Mouse (Mus musculus) gastrocnemius, adult 2 months (tissue): ENCODE measurements around the gene Dgkz. TPM values are rescaled to one million over a fixed set of nuclear protein-coding genes. Genes with fewer than 3 reads are reported as not detected.

Source experiments
- DNase-seq: peaks from one replicate; pipeline ENCODE4 v3.0.0; 2022
- H3K27ac ChIP-seq: fragments of 200-600 bp; 2 replicates; pipeline ENCODE4 v1.8.1; 2022; ENCODE audit warnings: mild to moderate bottlenecking
- H3K4me3 ChIP-seq: fragments of 200-600 bp; 2 replicates; pipeline ENCODE4 v1.8.1; 2022; ENCODE audit warnings: mild to moderate bottlenecking, moderate library complexity
- CTCF ChIP-seq: fragments of 200-600 bp; IDR thresholded peaks from 2 replicates; pipeline ENCODE4 v1.8.1; 2022; ENCODE audit warnings: antibody characterized with exemption, mild to moderate bottlenecking, moderate library complexity
- intact Hi-C: fragments of 180-260 bp; cut with DNase I; formaldehyde crosslinking; loops from one replicate; pipeline ENCODE4 v1.15.1; 2025
- total RNA-seq, 2 experiments: library from RNA; stranded (reverse); gene quantifications; 2 replicates each; pipeline ENCODE4 v1.2.3; 2021

Dgkz gene
- total RNA-seq, 2 experiments from 2014 or later, result 33.7 to 37.5 TPM

GRCm38 (mm10) chr2:91955121-91955591, 20.5 kb downstream of the Dgkz start:
- intact Hi-C loops, result no loop called here
- H3K27ac ChIP-seq, result peak overlapping the region; percentile 82
- no peak for DNase-seq
- H3K4me3 ChIP-seq, result no peak overlapping the region
- no peak for TF ChIP-seq CTCF

- peak overlapping the region; percentile 82 for H3K27ac ChIP-seq
- peak; percentile 74 for DNase-seq
- intact Hi-C loops, result no loop called here
These were observed 21.8 kb downstream of the Dgkz start for GRCm38 (mm10) chr2:91953825-91954224.

DNA sequence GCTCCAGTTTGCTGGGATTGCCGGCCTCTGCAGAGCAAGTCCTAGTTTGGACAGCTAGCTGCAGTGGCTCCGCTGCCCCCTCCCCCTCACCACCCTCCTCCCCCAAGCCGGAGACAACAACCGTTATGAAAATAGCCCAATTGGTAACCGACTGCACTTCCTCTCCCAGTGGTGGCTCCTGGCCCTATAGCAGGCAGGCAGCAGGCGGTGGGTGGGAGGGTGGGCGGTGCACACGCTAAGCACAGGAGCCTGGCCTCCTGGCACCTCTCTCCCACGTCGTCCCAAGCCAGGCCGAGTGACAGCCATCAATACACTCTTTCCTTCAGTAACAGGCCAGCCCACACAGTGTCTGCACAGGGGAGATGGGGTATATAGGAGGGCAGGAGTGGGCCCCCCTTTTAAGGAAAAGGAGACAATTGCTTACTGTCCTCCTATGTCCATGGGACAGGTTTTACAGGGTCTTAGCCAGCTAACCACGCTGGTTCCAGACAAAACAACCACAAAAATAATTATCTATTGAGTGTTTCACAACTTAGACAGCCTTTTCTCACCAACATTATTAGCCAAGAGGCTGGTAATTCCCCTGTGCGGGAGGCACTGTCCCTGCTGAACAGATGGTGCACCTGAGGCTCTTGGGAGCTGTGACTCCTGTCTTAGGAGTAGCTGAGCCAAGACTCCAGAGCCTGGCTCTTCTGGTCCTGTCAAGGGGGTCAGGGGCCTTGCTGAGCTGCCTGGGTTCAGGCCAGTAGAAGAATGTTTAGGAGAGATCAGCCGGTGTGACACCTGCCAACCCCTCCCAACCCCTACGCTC, 25.2 kb downstream of the Dgkz start:
- no peak for TF ChIP-seq CTCF
- peak overlapping the region; percentile 99 for H3K27ac ChIP-seq
- peak; percentile 77 for DNase-seq
- peak overlapping the region; percentile 83 for H3K4me3 ChIP-seq
- intact Hi-C loops, result no loop called here

More at GRCm38 (mm10) chr2:91953825-91954224, 21.8 kb downstream of the Dgkz start:
- no peak; the same call in 1 of the 2 replicates for TF ChIP-seq CTCF
- peak overlapping the region; percentile 34; the same call in 1 of the 2 replicates for H3K4me3 ChIP-seq

DNA sequence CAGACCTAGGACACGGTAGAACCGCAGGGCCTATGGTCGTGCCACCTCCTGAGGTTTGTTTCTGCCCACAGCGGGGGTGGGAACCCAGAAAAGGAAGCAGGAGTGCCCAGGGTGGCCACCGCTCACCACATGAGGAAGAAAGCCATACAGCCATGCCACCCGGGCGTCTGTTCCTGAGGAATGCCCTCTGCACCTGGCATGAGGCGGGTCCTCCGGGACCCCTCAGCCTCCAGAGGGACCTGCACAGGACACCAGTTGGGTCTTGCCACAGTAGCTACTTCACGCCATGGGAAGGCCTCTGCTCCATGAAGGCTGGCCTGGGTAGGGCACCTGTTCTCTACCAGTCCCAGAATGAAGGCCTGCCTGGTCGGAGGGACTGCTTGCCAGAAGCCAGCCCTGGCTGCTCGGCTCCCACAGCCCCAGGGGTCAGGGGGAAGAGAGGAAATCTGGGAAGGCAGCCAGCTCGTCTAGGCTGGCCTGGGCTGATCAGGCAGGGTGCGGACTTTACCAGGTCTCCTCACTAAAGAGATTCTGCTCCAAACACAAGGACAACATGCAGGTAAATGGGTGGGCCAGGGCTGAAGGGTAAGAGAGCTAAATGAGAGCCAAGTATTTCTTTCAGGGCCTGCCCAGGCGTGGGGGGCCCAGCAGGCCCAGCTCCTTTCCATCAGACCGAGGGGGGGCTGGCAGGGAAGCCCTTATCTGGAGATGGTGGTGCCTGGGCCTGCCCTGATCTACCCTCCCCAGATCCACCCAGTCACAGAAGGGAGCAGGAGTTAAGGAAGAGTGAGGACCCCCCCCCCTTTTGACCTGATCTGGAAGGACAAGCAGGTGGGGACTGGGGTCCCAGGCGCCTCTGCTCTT, 26.0 kb downstream of the Dgkz start:
- TF ChIP-seq CTCF, result no peak

DNA sequence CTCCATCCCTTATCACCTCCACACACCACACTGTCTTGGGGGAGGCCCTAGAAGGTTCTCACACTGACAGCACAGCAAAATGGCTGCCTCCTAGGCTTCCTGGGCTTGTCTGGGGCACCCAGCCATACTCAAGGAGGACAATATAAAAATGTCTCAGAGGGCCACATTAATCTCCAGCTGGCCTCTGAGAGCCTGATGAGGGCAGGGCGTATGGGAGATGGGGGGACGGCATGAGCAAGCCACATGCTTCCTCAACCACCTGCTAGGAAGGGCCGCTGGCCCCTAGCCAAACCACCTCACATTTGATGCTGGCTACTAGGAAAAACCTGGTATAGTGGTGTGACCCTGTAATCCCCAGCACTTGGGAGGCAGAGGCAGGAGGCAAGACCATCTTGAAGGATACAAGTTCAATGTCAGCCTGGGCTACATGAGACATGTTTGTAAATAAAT, 26.8 kb downstream of the Dgkz start:
- DNase-seq, result peak; percentile 65
- Histone ChIP-seq H3K27ac (peak overlapping the region; percentile 99), H3K4me3 (peak overlapping the region; percentile 83)
- TF ChIP-seq CTCF, result no peak
- intact Hi-C loops, result loop anchor here (10.0 kb wide), 1 partner anchor 1096 kb away; the partner anchor contains the start of gene Prdm11

More for the DNA sequence above, 26.0 kb downstream of the Dgkz start:
- peak; percentile 82 for DNase-seq
- Histone ChIP-seq H3K27ac (peak overlapping the region; percentile 99), H3K4me3 (peak overlapping the region; percentile 83)
- intact Hi-C loops, result loop anchor here (10.0 kb wide), 1 partner anchor 1095 kb away; the partner anchor contains the start of gene Prdm11

GRCm38 (mm10) chr2:91948151-91948509, 27.5 kb downstream of the Dgkz start:
- peak overlapping the region; percentile 83 for H3K4me3 ChIP-seq
- TF ChIP-seq CTCF, result no peak
- H3K27ac ChIP-seq, result peak overlapping the region; percentile 99
- intact Hi-C loops, result loop anchor here (10.0 kb wide), 1 partner anchor 1097 kb away; the partner anchor contains the start of gene Prdm11
- DNase-seq, result no peak

- Histone ChIP-seq H3K4me3 (peak overlapping the region; percentile 83), H3K27ac (peak overlapping the region; percentile 99)
- intact Hi-C loops, result loop anchor here (2.0 to 10.0 kb wide), 2 partner anchors 39 to 1097 kb away; partner anchors contain the start of gene Prdm11
- peak; percentile 21; the same call in 1 of the 2 replicates for TF ChIP-seq CTCF
- peak; percentile 87 for DNase-seq
These were observed 28.1 kb downstream of the Dgkz start for GRCm38 (mm10) chr2:91947397-91948150.

DNA sequence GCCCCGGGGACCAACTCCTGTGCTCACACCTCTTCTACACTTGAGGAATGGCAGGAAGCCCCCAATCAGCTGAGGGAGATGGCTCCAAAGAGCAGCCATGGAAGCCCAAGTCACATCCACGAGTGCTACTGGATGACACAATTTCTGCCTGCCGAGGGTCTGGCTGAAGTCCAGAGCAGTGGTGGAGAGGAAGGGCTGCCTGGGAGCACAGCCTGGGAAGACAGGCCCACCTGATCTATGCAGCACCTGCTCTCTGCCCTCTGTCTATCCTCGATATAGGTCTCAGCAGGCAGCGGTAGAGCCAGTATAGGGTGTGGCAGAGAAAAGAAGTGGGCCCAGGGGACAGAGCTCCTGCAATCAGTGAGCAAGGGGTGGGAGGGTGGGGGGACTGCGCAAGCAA, 28.8 kb downstream of the Dgkz start:
- peak; percentile 81 for DNase-seq
- peak overlapping the region; percentile 83 for H3K4me3 ChIP-seq
- intact Hi-C loops, result loop anchor here (1.0 to 10.0 kb wide), 3 partner anchors 12 to 1098 kb away; partner anchors contain the start of gene Prdm11
- H3K27ac ChIP-seq, result peak overlapping the region; percentile 99
- TF ChIP-seq CTCF, result no peak

GRCm38 (mm10) chr2:91945483-91945882, 30.2 kb downstream of the Dgkz start, which contains the start of gene Gm9821:
Gene Gm9821, plus strand, starts transcription at chr2:91945703.
- no peak for DNase-seq
- intact Hi-C loops, result loop anchor here (10.0 kb wide), 1 partner anchor 1099 kb away; the partner anchor contains the start of gene Prdm11
- Histone ChIP-seq H3K27ac (peak within 1 kb of the TSS; percentile 99), H3K4me3 (peak within 1 kb of the TSS; percentile 83)
- TF ChIP-seq CTCF, result no peak

DNA sequence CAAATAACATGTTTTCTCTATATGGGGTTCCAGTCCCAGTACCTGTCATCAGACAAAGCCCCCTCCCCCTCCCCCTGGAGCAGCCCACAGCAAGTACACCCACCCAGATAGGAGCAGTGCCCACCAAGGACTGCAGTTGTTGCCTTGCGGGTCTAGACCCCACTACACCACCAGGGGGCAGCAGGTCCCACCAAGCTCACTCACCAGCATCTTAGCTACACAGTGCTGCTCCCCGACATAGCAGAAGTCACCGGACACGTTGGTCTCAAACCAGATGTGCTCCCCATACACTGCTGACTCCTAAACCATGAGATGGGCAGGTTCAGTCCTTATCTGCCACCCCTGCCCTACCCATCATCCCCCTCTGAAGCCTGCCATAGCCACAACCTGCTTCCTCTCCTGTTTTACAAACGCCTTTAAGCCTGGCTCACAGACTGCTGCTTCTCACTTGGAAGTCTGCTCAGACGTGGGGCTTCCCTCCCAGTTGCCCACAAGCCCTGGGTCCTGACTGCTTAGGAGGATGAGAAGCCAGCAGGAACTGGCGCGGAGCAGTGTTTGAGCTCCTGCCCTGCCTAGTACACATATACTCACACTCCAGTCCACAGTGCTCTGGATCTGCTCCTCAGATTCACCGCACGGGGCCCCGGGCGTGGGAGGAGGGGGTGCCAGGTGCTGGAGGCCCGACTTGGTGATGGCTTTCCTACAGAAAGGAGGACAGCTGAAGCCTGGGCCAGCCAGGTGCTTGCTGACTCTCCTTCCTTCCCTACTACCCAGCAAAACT, 31.3 kb downstream of the Dgkz start:
- Histone ChIP-seq H3K27ac (peak overlapping the region; percentile 51), H3K4me3 (peak overlapping the region; percentile 19)
- intact Hi-C loops, result loop anchor here (10.0 kb wide), 1 partner anchor 1100 kb away; the partner anchor contains the start of gene Prdm11
- DNase-seq, result peak; percentile 87
- peak; percentile 93 for TF ChIP-seq CTCF

- TF ChIP-seq CTCF, result peak; percentile 51
- intact Hi-C loops, result loop anchor here (10.0 kb wide), 1 partner anchor 1102 kb away; the partner anchor contains the start of gene Prdm11
- Histone ChIP-seq H3K4me3 (no peak overlapping the region), H3K27ac (no peak overlapping the region)
- no peak for DNase-seq
These were observed 33.3 kb downstream of the Dgkz start for GRCm38 (mm10) chr2:91942356-91942755.
